Mouse (Mus musculus): ENCODE data around the gene Ano10. TPM values are rescaled to one million over a fixed set of nuclear protein-coding genes. Genes with fewer than 3 reads are reported as not detected.

Gene Ano10
- polyA plus RNA-seq, 1 experiment from 2014 or later = 16.3 TPM

- ATAC-seq (ENCODE audit: low read depth) = no peak
- Histone ChIP-seq H3K4me3 (ENCODE audit: low read depth, low read length) (no peak overlapping the region), H3K9me3 (replicated peaks; ENCODE audit: control insufficient read depth, low read length) (no peaks in the 10 kb centered on the region), H3K4me1 (ENCODE audit: control insufficient read depth, low read depth, low read length) (no peaks in the 10 kb centered on the region), H3K27me3 (ENCODE audit: control insufficient read depth, insufficient read depth, low read depth, low read length) (no peaks in the 10 kb centered on the region), H3K9ac (ENCODE audit: low read depth, low read length) (no peak overlapping the region), H3K4me2 (ENCODE audit: low read depth, low read length) (no peak overlapping the region), H3K27ac (ENCODE audit: low read length) (no peak overlapping the region), H3K36me3 (ENCODE audit: control insufficient read depth, insufficient read depth) (no peaks in the 10 kb centered on the region)
- WGBS (ENCODE audit: insufficient replicate concordance) = 48% methylated on average over 4 of the region's 4 CpGs
Measured at GRCm38 (mm10) chr9:122245471-122245870, 48.8 kb downstream of the Ano10 start.

DNA sequence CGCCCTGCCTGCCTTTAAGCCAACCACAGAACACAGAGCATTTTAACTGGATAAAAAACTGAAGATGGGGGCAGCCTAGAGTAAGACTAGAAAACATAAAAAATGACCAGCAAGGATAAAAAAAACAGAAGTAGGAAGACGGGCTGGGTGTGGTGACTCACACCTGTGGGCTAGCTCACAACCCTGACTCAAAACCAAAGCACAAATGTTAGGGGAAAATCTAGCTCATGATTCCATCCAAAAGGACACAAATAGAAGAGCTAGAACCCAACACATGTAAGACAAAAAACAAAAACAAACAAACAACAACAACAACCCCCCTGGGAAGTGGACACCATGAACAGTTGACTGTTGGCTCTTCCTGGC, 49.4 kb downstream of the Ano10 start:
- Histone ChIP-seq H3K36me3 (ENCODE audit: control insufficient read depth, insufficient read depth) (no peaks in the 10 kb centered on the region), H3K4me3 (ENCODE audit: low read depth, low read length) (no peak overlapping the region), H3K4me1 (ENCODE audit: control insufficient read depth, low read depth, low read length) (no peaks in the 10 kb centered on the region), H3K27ac (ENCODE audit: low read length) (no peak overlapping the region), H3K27me3 (ENCODE audit: control insufficient read depth, insufficient read depth, low read depth, low read length) (no peaks in the 10 kb centered on the region), H3K4me2 (ENCODE audit: low read depth, low read length) (no peak overlapping the region), H3K9me3 (replicated peaks; ENCODE audit: control insufficient read depth, low read length) (no peaks in the 10 kb centered on the region), H3K9ac (ENCODE audit: low read depth, low read length) (no peak overlapping the region)
- WGBS (ENCODE audit: insufficient replicate concordance) = 21% methylated on average over 2 of the region's 2 CpGs
- no peak for ATAC-seq (ENCODE audit: low read depth)

DNA sequence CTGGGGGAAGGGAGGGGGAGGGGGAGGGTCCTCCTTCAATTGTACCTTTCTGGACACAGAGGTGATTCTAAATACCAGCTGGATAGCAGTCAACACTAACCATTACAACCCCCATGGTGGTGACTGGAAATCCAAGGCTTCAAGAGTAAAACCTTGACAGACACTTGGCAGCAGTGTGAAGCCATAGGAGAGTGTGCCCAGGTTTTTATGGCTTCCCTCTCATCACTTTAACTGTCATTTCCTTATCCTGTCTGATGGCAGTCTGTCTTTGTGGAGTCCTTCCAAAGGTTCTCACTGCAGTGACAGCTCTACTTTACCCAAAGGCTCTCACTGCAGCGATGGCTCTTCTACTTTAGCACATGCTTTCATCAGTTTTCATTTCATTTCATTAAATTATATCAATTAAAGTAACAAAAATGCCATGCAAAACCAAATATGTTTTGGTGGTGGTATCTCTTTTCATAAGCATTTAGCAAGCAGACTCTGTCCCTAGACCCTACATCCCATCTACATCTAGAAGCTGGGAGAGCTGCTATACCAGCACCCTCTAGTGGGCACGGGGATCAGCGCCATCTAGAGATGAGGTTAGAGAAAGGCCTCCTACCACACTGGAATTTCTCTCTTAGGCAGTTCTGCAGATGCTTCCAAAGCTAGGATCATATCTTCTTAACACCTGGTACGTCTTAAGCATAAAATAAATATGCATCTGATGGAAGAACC, 50.0 kb downstream of the Ano10 start:
- Histone ChIP-seq H3K36me3 (ENCODE audit: control insufficient read depth, insufficient read depth) (no peaks in the 10 kb centered on the region), H3K9ac (ENCODE audit: low read depth, low read length) (no peak overlapping the region), H3K9me3 (replicated peaks; ENCODE audit: control insufficient read depth, low read length) (no peaks in the 10 kb centered on the region), H3K4me3 (ENCODE audit: low read depth, low read length) (no peak overlapping the region), H3K4me2 (ENCODE audit: low read depth, low read length) (no peak overlapping the region), H3K27ac (ENCODE audit: low read length) (no peak overlapping the region), H3K27me3 (ENCODE audit: control insufficient read depth, insufficient read depth, low read depth, low read length) (no peaks in the 10 kb centered on the region), H3K4me1 (ENCODE audit: control insufficient read depth, low read depth, low read length) (no peaks in the 10 kb centered on the region)
- ATAC-seq (ENCODE audit: low read depth) = no peak
- 26% methylated on average over 4 of the region's 4 CpGs for WGBS (ENCODE audit: insufficient replicate concordance)

DNA sequence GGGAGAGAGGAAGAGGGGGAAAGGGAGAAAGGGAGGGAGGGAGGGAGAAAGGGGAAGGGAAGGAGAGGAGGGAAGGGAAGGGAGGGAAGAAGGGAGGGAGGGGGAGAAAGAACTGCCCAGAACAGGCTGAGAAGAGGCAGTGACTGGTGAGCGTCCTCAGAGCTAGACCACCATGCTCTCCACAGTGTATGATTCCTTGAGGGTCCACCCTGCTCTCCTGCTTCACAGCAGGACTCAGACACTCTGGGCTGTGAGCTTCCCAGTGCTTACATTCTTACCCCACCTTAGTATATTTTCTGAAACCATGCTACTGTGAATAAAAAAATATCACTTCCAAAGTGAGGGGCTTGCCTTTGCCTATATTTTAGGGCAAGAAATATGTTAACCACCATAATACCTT, 50.9 kb downstream of the Ano10 start:
- no peak overlapping the region for H3K4me2 ChIP-seq (ENCODE audit: low read depth, low read length)
- H3K4me3 ChIP-seq (ENCODE audit: low read depth, low read length) = no peak overlapping the region
- H3K4me1 ChIP-seq (ENCODE audit: control insufficient read depth, low read depth, low read length) = no peaks in the 10 kb centered on the region
- no peak for ATAC-seq (ENCODE audit: low read depth)
- no peaks in the 10 kb centered on the region for H3K9me3 ChIP-seq (replicated peaks; ENCODE audit: control insufficient read depth, low read length)
- no peaks in the 10 kb centered on the region for H3K27me3 ChIP-seq (ENCODE audit: control insufficient read depth, insufficient read depth, low read depth, low read length)
- no peak overlapping the region for H3K9ac ChIP-seq (ENCODE audit: low read depth, low read length)
- 39% methylated on average over 1 of the region's 1 CpGs for WGBS (ENCODE audit: insufficient replicate concordance)
- no peak overlapping the region for H3K27ac ChIP-seq (ENCODE audit: low read length)
- no peaks in the 10 kb centered on the region for H3K36me3 ChIP-seq (ENCODE audit: control insufficient read depth, insufficient read depth)

GRCm38 (mm10) chr9:122242856-122243255, 51.4 kb downstream of the Ano10 start:
- ATAC-seq (ENCODE audit: low read depth) = no peak
- Histone ChIP-seq H3K36me3 (ENCODE audit: control insufficient read depth, insufficient read depth) (no peaks in the 10 kb centered on the region), H3K4me2 (ENCODE audit: low read depth, low read length) (no peak overlapping the region), H3K9me3 (replicated peaks; ENCODE audit: control insufficient read depth, low read length) (no peaks in the 10 kb centered on the region), H3K4me3 (ENCODE audit: low read depth, low read length) (no peak overlapping the region), H3K27me3 (ENCODE audit: control insufficient read depth, insufficient read depth, low read depth, low read length) (no peaks in the 10 kb centered on the region), H3K4me1 (ENCODE audit: control insufficient read depth, low read depth, low read length) (no peaks in the 10 kb centered on the region), H3K27ac (ENCODE audit: low read length) (no peak overlapping the region), H3K9ac (ENCODE audit: low read depth, low read length) (no peak overlapping the region)
- WGBS (ENCODE audit: insufficient replicate concordance) = 13% methylated on average over 7 of the region's 7 CpGs

DNA sequence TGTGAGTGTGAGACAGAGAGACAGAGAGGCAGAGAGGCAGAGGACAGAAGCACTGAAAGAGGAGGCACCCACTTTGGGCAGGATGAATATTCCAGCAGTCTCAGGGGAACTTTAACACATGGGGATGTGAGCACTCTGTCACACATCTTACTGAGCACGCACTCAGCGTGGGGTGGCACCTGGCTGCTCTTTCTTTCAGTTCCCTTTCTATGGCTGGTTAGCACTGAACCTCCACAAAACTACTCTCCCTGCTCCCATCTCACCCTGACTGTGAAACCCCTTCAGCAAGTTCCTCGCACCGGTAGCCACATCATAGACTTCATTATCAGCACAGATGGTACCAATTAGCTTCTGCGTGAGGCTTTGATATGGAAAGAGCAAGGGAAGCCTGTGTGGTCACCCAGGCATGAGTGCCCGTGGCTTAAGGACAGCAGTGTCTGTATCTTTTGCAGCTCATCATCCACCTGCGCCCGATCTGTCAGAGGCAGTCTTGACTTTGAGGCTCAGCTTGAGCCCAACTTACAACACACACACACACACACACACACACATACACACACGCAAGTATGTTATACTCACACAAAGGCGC, 52.3 kb downstream of the Ano10 start:
- Histone ChIP-seq H3K9me3 (replicated peaks; ENCODE audit: control insufficient read depth, low read length) (no peaks in the 10 kb centered on the region), H3K4me2 (ENCODE audit: low read depth, low read length) (no peak overlapping the region), H3K4me3 (ENCODE audit: low read depth, low read length) (no peak overlapping the region), H3K4me1 (ENCODE audit: control insufficient read depth, low read depth, low read length) (no peaks in the 10 kb centered on the region), H3K9ac (ENCODE audit: low read depth, low read length) (no peak overlapping the region), H3K36me3 (ENCODE audit: control insufficient read depth, insufficient read depth) (no peaks in the 10 kb centered on the region), H3K27ac (ENCODE audit: low read length) (no peak overlapping the region), H3K27me3 (ENCODE audit: control insufficient read depth, insufficient read depth, low read depth, low read length) (no peaks in the 10 kb centered on the region)
- no peak for ATAC-seq (ENCODE audit: low read depth)
- 49% methylated on average over 10 of the region's 10 CpGs for WGBS (ENCODE audit: insufficient replicate concordance)

DNA sequence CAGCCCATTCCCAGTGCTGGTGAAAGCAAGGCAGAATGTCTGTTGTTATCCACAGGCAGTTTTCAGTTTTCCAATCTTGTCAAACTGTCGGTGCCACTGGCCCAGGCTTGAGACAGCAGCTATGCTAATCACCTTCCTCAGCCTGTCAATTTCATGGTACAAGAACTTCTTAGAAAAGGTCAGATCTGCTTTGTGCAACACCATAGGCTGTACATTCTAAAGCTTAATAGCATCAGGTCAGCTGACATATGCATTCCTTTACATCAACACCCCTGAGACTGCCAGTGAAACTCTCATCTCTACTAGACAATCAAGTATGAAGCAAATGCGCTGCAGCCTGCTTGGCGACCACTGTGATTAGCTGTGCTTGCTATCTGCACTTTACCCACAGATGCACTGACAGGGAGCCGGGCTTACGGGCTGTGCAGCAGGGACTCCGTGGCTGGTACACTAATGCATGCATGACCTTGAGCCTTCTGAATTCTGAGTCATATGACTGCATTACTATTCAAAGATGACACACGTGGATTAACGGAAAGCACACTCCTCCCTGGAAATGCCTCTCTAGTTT, 53.5 kb downstream of the Ano10 start:
- 55% methylated on average over 8 of the region's 8 CpGs for WGBS (ENCODE audit: insufficient replicate concordance)
- Histone ChIP-seq H3K9me3 (replicated peaks; ENCODE audit: control insufficient read depth, low read length) (no peaks in the 10 kb centered on the region), H3K27ac (ENCODE audit: low read length) (no peak overlapping the region), H3K27me3 (ENCODE audit: control insufficient read depth, insufficient read depth, low read depth, low read length) (no peaks in the 10 kb centered on the region), H3K4me2 (ENCODE audit: low read depth, low read length) (no peak overlapping the region), H3K9ac (ENCODE audit: low read depth, low read length) (no peak overlapping the region), H3K4me1 (ENCODE audit: control insufficient read depth, low read depth, low read length) (no peaks in the 10 kb centered on the region), H3K4me3 (ENCODE audit: low read depth, low read length) (no peak overlapping the region), H3K36me3 (ENCODE audit: control insufficient read depth, insufficient read depth) (no peaks in the 10 kb centered on the region)
- no peak for ATAC-seq (ENCODE audit: low read depth)

- Histone ChIP-seq H3K9me3 (replicated peaks; ENCODE audit: control insufficient read depth, low read length) (no peaks in the 10 kb centered on the region), H3K27ac (ENCODE audit: low read length) (no peak overlapping the region), H3K36me3 (ENCODE audit: control insufficient read depth, insufficient read depth) (no peaks in the 10 kb centered on the region), H3K4me2 (ENCODE audit: low read depth, low read length) (no peak overlapping the region), H3K27me3 (ENCODE audit: control insufficient read depth, insufficient read depth, low read depth, low read length) (no peaks in the 10 kb centered on the region), H3K9ac (ENCODE audit: low read depth, low read length) (no peak overlapping the region), H3K4me3 (ENCODE audit: low read depth, low read length) (no peak overlapping the region), H3K4me1 (ENCODE audit: control insufficient read depth, low read depth, low read length) (no peaks in the 10 kb centered on the region)
- no peak for ATAC-seq (ENCODE audit: low read depth)
- 74% methylated on average over 3 of the region's 3 CpGs for WGBS (ENCODE audit: insufficient replicate concordance)
Measured at GRCm38 (mm10) chr9:122234741-122235140, 59.5 kb downstream of the Ano10 start.

DNA sequence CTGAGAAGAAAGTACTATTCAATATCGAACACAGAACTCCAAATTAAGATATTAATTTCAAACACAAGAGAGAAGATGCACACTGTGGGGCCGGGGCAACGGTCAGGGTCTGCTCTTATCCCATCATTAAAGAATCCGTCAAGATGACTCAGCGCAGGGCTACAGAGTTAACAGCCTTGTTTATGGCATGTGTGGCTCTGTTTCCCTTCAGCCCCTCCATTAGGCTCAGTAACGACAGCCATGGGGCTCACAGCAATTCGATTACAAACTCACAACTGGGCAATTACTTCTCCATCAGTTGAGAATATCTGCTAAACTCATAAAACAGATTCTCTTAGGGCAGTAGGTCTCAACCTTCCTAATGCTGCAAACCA, 60.3 kb downstream of the Ano10 start:
- Histone ChIP-seq H3K27ac (ENCODE audit: low read length) (no peak overlapping the region), H3K27me3 (ENCODE audit: control insufficient read depth, insufficient read depth, low read depth, low read length) (no peaks in the 10 kb centered on the region), H3K4me3 (ENCODE audit: low read depth, low read length) (no peak overlapping the region), H3K4me2 (ENCODE audit: low read depth, low read length) (no peak overlapping the region), H3K9ac (ENCODE audit: low read depth, low read length) (no peak overlapping the region), H3K4me1 (ENCODE audit: control insufficient read depth, low read depth, low read length) (no peaks in the 10 kb centered on the region), H3K9me3 (replicated peaks; ENCODE audit: control insufficient read depth, low read length) (no peaks in the 10 kb centered on the region), H3K36me3 (ENCODE audit: control insufficient read depth, insufficient read depth) (no peaks in the 10 kb centered on the region)
- no peak for ATAC-seq (ENCODE audit: low read depth)
- 25% methylated on average over 7 of the region's 7 CpGs for WGBS (ENCODE audit: insufficient replicate concordance)

Measured in liver, embryonic 16.5 days (tissue).